Mouse (Mus musculus) heart, embryonic 10.5 days (tissue): ENCODE data around the gene Sar1a. TPM values are rescaled to one million over a fixed set of nuclear protein-coding genes. Genes with fewer than 3 reads are reported as not detected.

Source experiments
- polyA plus RNA-seq: library from polyadenylated mRNA; unstranded; fragments of >200 nt; fragmentation: Nextera tagmentation; extraction: Ambion mirVana; gene quantifications from 2 replicates; pipeline ENCODE4 v1.2.1, GENCODE M21; 2016

The Sar1a gene
- polyA plus RNA-seq, 1 experiment from 2014 or later = 218 TPM

Other genes with a start within 250 kb of the Sar1a start
- gene Eif4ebp2, start 227.6 kb upstream of the Sar1a start, polyA plus RNA-seq = 51.2 and 53.1 TPM in 2 replicates
- gene Lrrc20, start 204.5 kb upstream of the Sar1a start, polyA plus RNA-seq = 10.5 and 14.0 TPM in 2 replicates
- gene Npffr1, start 84.8 kb upstream of the Sar1a start, polyA plus RNA-seq = 0.06 and 0.11 TPM in 2 replicates
- gene Ppa1, start 31.7 kb upstream of the Sar1a start, polyA plus RNA-seq = 183 and 245 TPM in 2 replicates
- 26.8 and 39.2 TPM in 2 replicates for gene Tysnd1, start 15.2 kb downstream of the Sar1a start, polyA plus RNA-seq
- 13.1 and 23.0 TPM in 2 replicates for gene Aifm2, start 35.0 kb downstream of the Sar1a start, polyA plus RNA-seq
- 80.4 and 148 TPM in 2 replicates for gene H2afy2, start 103.8 kb downstream of the Sar1a start, polyA plus RNA-seq